Mouse (Mus musculus) intestine, postnatal 0 days (tissue): Measurements from ENCODE around the gene Krt24. TPM values are rescaled to one million over a fixed set of nuclear protein-coding genes. Genes with fewer than 3 reads are reported as not detected.

Experiments
- ATAC-seq: fragments of 200-750 bp; cut with Nextera tagmentation; 2 replicates; pipeline ENCODE4 v1.8.0; 2017; ENCODE audit warnings: mild to moderate bottlenecking, moderate TSS enrichment, moderate library complexity
- H3K27ac ChIP-seq: fragments of 300-500 bp; sonication (generic); 2 replicates; pipeline ENCODE4 v1.5.1; 2014; ENCODE audit warnings: mild to moderate bottlenecking, low read depth, low read length, moderate library complexity
- H3K27me3 ChIP-seq: fragments of 300-500 bp; sonication (generic); replicated peaks from 2 replicates; pipeline ENCODE4 v1.6.1; 2014; ENCODE audit warnings: low read length, mixed read lengths; ENCODE audit not compliant: control insufficient read depth, insufficient read depth
- H3K36me3 ChIP-seq: fragments of 300-500 bp; sonication (generic); 2 replicates; pipeline ENCODE4 v1.6.1; 2014; ENCODE audit warnings: mild to moderate bottlenecking, moderate library complexity; ENCODE audit not compliant: control insufficient read depth, insufficient read depth
- H3K4me1 ChIP-seq: fragments of 300-500 bp; sonication (generic); replicated peaks from 2 replicates; pipeline ENCODE4 v1.6.1; 2014; ENCODE audit warnings: antibody characterized with exemption, low read length, mixed read lengths; ENCODE audit not compliant: control insufficient read depth, insufficient read depth
- H3K4me2 ChIP-seq: fragments of 300-500 bp; sonication (generic); replicated peaks from 2 replicates; pipeline ENCODE4 v1.6.1; 2014; ENCODE audit warnings: low read depth, mild to moderate bottlenecking, moderate library complexity
- H3K4me3 ChIP-seq: fragments of 300-500 bp; sonication (generic); 2 replicates; pipeline ENCODE4 v1.5.1; 2014; ENCODE audit warnings: low read depth, low read length
- H3K9ac ChIP-seq: fragments of 300-500 bp; sonication (generic); 2 replicates; pipeline ENCODE4 v1.6.1; 2014; ENCODE audit warnings: mild to moderate bottlenecking, low read depth, low read length
- H3K9me3 ChIP-seq: fragments of 300-500 bp; sonication (generic); 2 replicates; pipeline ENCODE4 v1.6.1; 2016; ENCODE audit warnings: mixed run types; ENCODE audit not compliant: control insufficient read depth
- CTCF ChIP-seq: sonication (generic); IDR thresholded peaks from 2 replicates; pipeline ENCODE4 v1.5.1; 2016; ENCODE audit warnings: low read depth, mild to moderate bottlenecking, control low read depth, antibody characterized with exemption, moderate library complexity
- WGBS: fragments of 180-500 bp; shearing (Covaris S2); extraction: QIAGEN DNeasy Blood & Tissue Kit; methylation state at CpG from one replicate; pipeline ENCODE4 v1.1.7; 2014; 5-methylcytosine and 5-hydroxymethylcytosine counted together
- polyA plus RNA-seq: library from polyadenylated mRNA; unstranded; fragments of >200 nt; fragmentation: Nextera tagmentation; extraction: Ambion mirVana; gene quantifications from 2 replicates; pipeline ENCODE4 v1.2.1, GENCODE M21; 2015

Gene Krt24
- polyA plus RNA-seq, 1 experiment from 2014 or later: 0.08 TPM

DNA sequence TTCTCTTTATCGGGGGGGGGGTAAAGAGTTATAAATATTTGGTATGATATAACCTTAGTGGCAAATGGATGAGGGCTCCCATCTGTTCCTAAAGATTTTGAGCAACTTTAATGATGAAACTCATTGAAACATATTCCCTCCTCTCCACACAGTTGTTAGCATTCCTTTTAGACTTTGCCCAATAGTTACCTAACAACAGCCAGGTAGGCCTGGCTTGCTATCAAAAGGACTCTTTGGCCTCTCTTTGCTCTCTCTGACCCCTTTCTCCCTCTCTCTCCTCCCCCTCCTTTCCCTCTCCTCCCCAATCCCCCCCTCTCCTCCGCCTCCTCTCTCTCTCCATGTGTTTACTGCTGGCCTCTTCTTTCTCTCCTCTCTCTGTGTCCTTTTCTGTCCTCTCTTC lies 29.5 kb upstream of the Krt24 start:
- H3K4me3 ChIP-seq: no peak overlapping the region
- ATAC-seq: no peak
- H3K4me2 ChIP-seq: no peak overlapping the region
- no peaks in the 10 kb centered on the region for H3K27me3 ChIP-seq
- no peaks in the 10 kb centered on the region for H3K9me3 ChIP-seq
- no peak overlapping the region for H3K27ac ChIP-seq
- no peak overlapping the region for H3K9ac ChIP-seq
- 62% methylated on average over 2 of the region's 2 CpGs for WGBS
- no peaks in the 10 kb centered on the region for H3K36me3 ChIP-seq
- no peaks in the 10 kb centered on the region for H3K4me1 ChIP-seq
- TF ChIP-seq CTCF: no peak

DNA sequence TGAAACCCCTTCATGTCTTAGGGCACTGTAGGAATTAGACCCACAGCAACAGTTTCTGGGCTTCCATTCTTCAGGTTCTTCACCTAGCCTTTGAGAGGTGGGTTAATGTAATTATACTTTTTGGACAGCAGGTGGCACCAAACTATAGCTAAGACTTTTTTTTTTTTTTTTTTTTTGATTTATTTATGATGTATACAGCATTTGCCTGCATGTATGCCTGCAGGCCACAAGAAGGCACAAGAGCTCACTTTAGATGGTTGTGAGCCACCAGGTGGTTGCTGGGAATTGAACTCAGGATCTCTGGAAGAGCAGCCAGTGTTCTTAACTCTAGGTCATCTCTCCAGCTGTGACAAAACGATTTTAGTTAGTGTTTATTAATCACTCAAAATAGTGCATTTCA lies 25.8 kb upstream of the Krt24 start:
- ATAC-seq: no peak
- no peak overlapping the region for H3K9ac ChIP-seq
- no peak overlapping the region for H3K4me3 ChIP-seq
- no peaks in the 10 kb centered on the region for H3K36me3 ChIP-seq
- no peaks in the 10 kb centered on the region for H3K9me3 ChIP-seq
- no peak overlapping the region for H3K4me2 ChIP-seq
- H3K27ac ChIP-seq: no peak overlapping the region
- no peaks in the 10 kb centered on the region for H3K27me3 ChIP-seq
- WGBS: 81% methylated on average over 1 of the region's 1 CpGs
- peak; percentile 69 for TF ChIP-seq CTCF
- H3K4me1 ChIP-seq: no peaks in the 10 kb centered on the region

DNA sequence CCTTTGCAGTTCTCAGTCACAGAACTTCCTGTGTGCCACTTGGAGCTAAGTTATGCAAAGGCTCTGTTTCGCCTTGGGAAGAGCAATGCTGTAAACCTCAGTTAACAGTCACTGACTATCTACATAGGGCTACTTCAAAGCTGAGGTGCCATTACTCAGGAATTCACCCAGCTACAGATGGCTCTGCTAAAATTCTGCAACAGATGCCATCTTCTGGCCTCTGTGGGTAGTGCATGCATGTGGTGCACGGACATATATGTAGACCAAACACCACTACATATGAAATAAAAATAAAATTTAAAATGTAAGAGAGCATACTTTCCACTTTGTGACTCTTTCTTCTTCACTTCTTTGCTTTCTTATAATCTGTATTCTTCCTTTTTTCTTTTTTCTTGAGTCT lies 22.5 kb upstream of the Krt24 start:
- Histone ChIP-seq H3K9me3 (no peaks in the 10 kb centered on the region), H3K36me3 (no peaks in the 10 kb centered on the region), H3K4me2 (no peak overlapping the region), H3K27me3 (no peaks in the 10 kb centered on the region), H3K9ac (no peak overlapping the region), H3K4me3 (no peak overlapping the region), H3K27ac (no peak overlapping the region), H3K4me1 (no peaks in the 10 kb centered on the region)
- no peak for ATAC-seq
- TF ChIP-seq CTCF: peak; percentile 76
- WGBS: 40% methylated on average over 2 of the region's 2 CpGs

DNA sequence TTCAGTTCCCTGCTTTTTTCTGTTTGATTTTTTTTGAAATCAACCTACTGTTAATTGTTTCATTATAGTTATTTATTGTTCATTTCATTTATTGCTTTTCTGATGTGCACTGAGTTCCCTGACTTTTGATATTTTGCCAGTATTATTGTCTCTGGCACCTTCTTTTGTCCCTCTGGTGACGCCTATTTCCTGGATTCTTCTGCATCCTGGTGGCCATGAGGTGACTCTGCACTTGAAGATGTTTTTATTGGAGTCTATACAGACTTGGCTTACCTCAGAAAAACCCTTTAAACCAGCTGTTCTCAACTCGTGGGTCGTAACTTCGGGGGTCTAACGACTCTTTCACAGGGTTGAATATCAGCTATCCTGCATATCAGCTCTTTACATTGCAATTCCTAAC lies 10.0 kb upstream of the Krt24 start:
- Histone ChIP-seq H3K4me2 (no peak overlapping the region), H3K4me1 (no peaks in the 10 kb centered on the region), H3K4me3 (no peak overlapping the region), H3K27ac (no peak overlapping the region), H3K9me3 (no peaks in the 10 kb centered on the region), H3K27me3 (peaks cover 6% of the 10 kb centered on the region; the same call in 1 of the 2 replicates), H3K36me3 (no peaks in the 10 kb centered on the region), H3K9ac (no peak overlapping the region)
- ATAC-seq: no peak
- WGBS: 45% methylated on average over 5 of the region's 5 CpGs
- TF ChIP-seq CTCF: peak; percentile 63

DNA sequence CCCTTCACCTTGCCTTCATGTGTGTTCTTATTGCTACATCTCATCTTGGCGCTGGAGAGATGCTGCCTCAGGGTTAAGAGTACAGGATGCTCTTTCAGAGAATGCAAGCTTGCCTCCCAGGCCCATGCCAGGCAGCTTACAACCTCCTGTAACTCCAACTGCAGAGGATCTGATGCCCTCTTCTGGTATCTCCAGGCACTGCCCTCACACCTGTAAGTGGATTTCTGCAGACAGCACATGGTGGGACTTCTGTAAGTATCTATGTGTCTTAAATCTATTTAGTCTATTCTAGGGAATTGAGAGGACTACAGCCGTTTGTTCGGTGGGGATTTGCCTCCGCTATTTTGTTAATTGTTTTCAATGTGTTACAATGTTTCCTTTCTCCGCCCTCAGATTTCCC lies 7.8 kb upstream of the Krt24 start:
- peak; percentile 80 for TF ChIP-seq CTCF
- no peak for ATAC-seq
- Histone ChIP-seq H3K9me3 (no peaks in the 10 kb centered on the region), H3K27me3 (peaks cover 6% of the 10 kb centered on the region; the same call in 1 of the 2 replicates), H3K4me1 (no peaks in the 10 kb centered on the region), H3K27ac (no peak overlapping the region), H3K4me2 (no peak overlapping the region), H3K36me3 (no peaks in the 10 kb centered on the region), H3K9ac (no peak overlapping the region), H3K4me3 (no peak overlapping the region)
- WGBS: 61% methylated on average over 5 of the region's 5 CpGs

DNA sequence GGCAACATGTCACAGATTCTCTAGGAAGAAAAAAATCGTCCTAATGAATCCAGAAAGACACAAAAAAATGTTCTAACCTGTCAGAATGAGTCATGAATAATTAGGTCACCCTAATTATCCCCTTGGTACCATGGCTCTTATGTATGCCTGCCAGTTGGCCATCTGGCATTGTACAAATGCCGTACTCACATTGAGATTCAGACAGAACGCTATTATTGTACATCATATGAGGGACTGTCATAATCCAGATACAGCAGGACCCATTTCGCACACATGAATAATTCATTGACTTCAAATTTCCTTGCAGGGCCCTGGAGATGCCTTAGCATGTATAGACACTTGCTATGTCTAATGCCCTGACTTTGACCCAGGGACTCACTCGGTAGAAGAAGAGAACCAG lies 1.1 kb downstream of the Krt24 start:
- 80% methylated on average over 5 of the region's 5 CpGs for WGBS

DNA sequence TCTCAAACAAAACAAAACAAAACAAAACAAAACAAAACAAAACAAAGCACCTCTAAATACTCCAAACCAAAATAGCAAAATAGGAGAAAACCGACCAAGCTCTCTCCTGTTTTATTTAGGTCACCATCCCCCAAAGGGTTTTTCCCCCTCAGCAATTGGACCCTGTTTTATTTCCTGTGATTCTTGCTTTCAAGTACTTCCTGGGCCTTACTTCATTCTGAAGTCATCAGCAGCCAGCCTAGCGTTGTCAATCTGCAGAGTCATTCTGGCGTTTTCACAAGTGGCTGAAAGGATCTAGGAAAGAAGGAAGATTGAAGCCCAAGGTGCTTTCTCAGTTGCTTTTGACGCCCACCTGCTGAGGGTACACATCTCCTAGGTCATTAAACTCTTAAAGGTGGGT lies 1.7 kb downstream of the Krt24 start:
- no peak overlapping the region for H3K4me3 ChIP-seq
- no peak overlapping the region for H3K4me2 ChIP-seq
- 45% methylated on average over 4 of the region's 4 CpGs for WGBS
- no peaks in the 10 kb centered on the region for H3K36me3 ChIP-seq
- no peak for ATAC-seq
- no peaks in the 10 kb centered on the region for H3K4me1 ChIP-seq
- H3K27me3 ChIP-seq: 0 out of 2 replicates have a peak, but pooled peaks cover 3% of the 10 kb centered on the region
- TF ChIP-seq CTCF: no peak
- H3K9ac ChIP-seq: no peak overlapping the region
- H3K27ac ChIP-seq: no peak overlapping the region
- no peaks in the 10 kb centered on the region for H3K9me3 ChIP-seq

More for the DNA sequence above, 1.1 kb downstream of the Krt24 start:
- TF ChIP-seq CTCF: no peak
- no peaks in the 10 kb centered on the region for H3K4me1 ChIP-seq
- H3K27me3 ChIP-seq: 0 out of 2 replicates have a peak, but pooled peaks cover 3% of the 10 kb centered on the region
- H3K4me2 ChIP-seq: no peak overlapping the region
- H3K4me3 ChIP-seq: no peak overlapping the region
- no peak overlapping the region for H3K9ac ChIP-seq
- no peak for ATAC-seq
- no peaks in the 10 kb centered on the region for H3K36me3 ChIP-seq
- H3K27ac ChIP-seq: no peak overlapping the region
- no peaks in the 10 kb centered on the region for H3K9me3 ChIP-seq
